Mouse (Mus musculus): Measurements from ENCODE around the gene Map1s. TPM values are rescaled to one million over a fixed set of nuclear protein-coding genes. Genes with fewer than 3 reads are reported as not detected.

Gene Map1s
- 1.6 TPM for polyA plus RNA-seq (2014; fragmentation: Illumina TruSeq; extraction: RNeasy Lipid Tissue Mini Kit (QIAGEN cat#74804); ENCODE audit: low read depth, low replicate concordance)

DNA sequence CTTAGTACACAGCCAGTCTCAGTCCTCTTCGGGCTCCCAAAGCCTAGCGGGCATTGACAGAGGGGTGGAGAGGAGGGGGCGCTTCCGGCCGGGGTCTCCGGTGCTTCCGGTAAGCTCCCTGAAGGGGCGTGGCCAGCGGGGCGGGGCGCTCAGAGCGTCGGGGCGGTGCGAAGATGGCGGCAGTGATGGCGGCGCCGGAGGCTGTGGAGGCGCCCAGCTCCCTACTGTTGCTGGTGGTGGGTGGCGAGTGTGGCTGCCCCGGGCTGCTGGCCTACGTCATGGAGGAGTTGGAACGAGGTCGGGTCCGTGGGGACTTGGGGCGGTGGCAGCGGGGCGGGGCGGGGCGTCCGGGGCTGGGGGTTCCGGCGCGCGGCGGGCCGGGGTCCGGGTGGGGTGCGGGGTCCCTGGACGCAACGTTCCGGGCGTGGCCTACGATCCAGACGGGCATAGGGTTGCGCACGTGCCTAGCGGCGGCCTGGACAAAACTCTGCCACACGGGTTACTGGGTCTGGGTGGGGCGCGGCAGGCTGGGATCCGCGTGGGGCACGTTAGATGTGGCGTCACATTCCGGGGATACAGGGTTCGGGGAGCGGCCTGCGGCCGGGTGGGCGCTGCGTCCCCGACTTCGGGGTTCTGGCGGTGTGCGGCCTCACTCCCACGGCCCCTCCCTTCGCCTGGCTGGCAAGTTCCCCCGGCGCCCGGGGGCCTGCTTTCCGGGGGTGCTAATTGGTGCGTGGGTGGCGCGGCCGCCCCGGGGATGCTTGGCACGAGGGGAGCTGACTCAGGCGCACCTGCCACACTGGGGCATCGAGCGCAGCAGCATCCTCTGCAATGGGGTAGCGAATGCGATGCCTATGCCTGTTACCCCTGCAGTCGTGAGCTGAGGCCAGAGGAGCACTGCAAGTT, at the start of gene Map1s:
Gene Map1s, plus strand, starts transcription at position 102 of the 906 bp plus-strand sequence.

GRCm38 (mm10) chr8:70862824-70863641, 42.7 kb upstream of the Map1s start, which contains the start of gene Kcnn1:
Gene Kcnn1, minus strand, starts transcription at chr8:70863258.

DNA sequence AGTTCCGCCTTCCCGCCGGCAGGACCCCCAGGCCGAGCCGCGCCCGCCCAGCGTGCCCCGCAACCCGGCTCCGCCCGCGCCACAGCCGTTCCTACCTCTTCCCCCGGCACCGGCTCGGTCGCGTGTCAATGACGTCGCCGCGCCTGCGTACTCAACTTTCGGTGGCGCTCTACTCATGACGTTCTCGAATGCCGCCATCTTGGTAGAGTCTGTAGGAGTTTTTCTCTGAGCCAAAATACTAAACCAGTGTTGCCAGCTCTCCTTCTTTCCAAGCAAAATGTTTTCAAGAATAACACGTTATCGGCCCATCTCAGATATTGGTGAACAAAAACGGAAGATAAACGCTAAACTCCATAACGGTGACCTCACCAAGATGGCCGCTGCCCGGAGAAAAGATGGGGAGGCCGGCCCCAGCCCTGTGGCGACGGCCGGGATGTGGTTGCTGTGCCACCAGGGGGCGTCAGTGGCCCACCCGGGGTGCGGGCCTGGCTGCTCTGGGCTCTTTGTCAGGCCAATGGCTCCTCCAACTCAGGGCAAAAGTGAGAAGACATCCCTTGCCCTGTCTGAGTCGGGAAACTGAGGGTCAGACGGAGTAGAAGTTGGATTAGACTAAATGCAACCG, 32.3 kb upstream of the Map1s start, which contains the start of gene Ccdc124:
Gene Ccdc124, minus strand, starts transcription at position 572 of the 622 bp plus-strand sequence.

GRCm38 (mm10) chr8:70892022-70892895, 13.5 kb upstream of the Map1s start, which contains the start of gene Slc5a5:
Gene Slc5a5, minus strand, starts transcription at chr8:70892757.

GRCm38 (mm10) chr8:70897021-70897680, 8.6 kb upstream of the Map1s start, which contains the start of gene Rpl18a:
Gene Rpl18a, minus strand, starts transcription at chr8:70897412.

Other genes starting within 250 kb of the Map1s start
- 55.2 TPM for gene Pgpep1, start 245.5 kb upstream of the Map1s start, polyA plus RNA-seq (2014; fragmentation: Illumina TruSeq; extraction: RNeasy Lipid Tissue Mini Kit (QIAGEN cat#74804); ENCODE audit: low read depth, low replicate concordance)
- gene Lsm4, start 232.7 kb upstream of the Map1s start, polyA plus RNA-seq (2014; fragmentation: Illumina TruSeq; extraction: RNeasy Lipid Tissue Mini Kit (QIAGEN cat#74804); ENCODE audit: low read depth, low replicate concordance): not detected
- 24.6 TPM for gene Jund, start 207.0 kb upstream of the Map1s start, polyA plus RNA-seq (2014; fragmentation: Illumina TruSeq; extraction: RNeasy Lipid Tissue Mini Kit (QIAGEN cat#74804); ENCODE audit: low read depth, low replicate concordance)
- not detected for gene Iqcn, start 202.5 kb upstream of the Map1s start, polyA plus RNA-seq (2014; fragmentation: Illumina TruSeq; extraction: RNeasy Lipid Tissue Mini Kit (QIAGEN cat#74804); ENCODE audit: low read depth, low replicate concordance)
- gene Gm3336, start 187.4 kb upstream of the Map1s start, polyA plus RNA-seq (2014; fragmentation: Illumina TruSeq; extraction: RNeasy Lipid Tissue Mini Kit (QIAGEN cat#74804); ENCODE audit: low read depth, low replicate concordance): not detected
- not detected for gene Pde4c, start 182.2 kb upstream of the Map1s start, polyA plus RNA-seq (2014; fragmentation: Illumina TruSeq; extraction: RNeasy Lipid Tissue Mini Kit (QIAGEN cat#74804); ENCODE audit: low read depth, low replicate concordance)
- gene Rab3a, start 151.3 kb upstream of the Map1s start, polyA plus RNA-seq (2014; fragmentation: Illumina TruSeq; extraction: RNeasy Lipid Tissue Mini Kit (QIAGEN cat#74804); ENCODE audit: low read depth, low replicate concordance): 12.3 TPM
- 2.2 TPM for gene Mpv17l2, start 145.0 kb upstream of the Map1s start, polyA plus RNA-seq (2014; fragmentation: Illumina TruSeq; extraction: RNeasy Lipid Tissue Mini Kit (QIAGEN cat#74804); ENCODE audit: low read depth, low replicate concordance)
- 1.9 TPM for gene Pik3r2, start 129.2 kb upstream of the Map1s start, polyA plus RNA-seq (2014; fragmentation: Illumina TruSeq; extraction: RNeasy Lipid Tissue Mini Kit (QIAGEN cat#74804); ENCODE audit: low read depth, low replicate concordance)
- 1.5 TPM for gene Mast3, start 100.9 kb upstream of the Map1s start, polyA plus RNA-seq (2014; fragmentation: Illumina TruSeq; extraction: RNeasy Lipid Tissue Mini Kit (QIAGEN cat#74804); ENCODE audit: low read depth, low replicate concordance)
- not detected for gene Il12rb1, start 97.5 kb upstream of the Map1s start, polyA plus RNA-seq (2014; fragmentation: Illumina TruSeq; extraction: RNeasy Lipid Tissue Mini Kit (QIAGEN cat#74804); ENCODE audit: low read depth, low replicate concordance)
- gene Arrdc2, start 66.2 kb upstream of the Map1s start, polyA plus RNA-seq (2014; fragmentation: Illumina TruSeq; extraction: RNeasy Lipid Tissue Mini Kit (QIAGEN cat#74804); ENCODE audit: low read depth, low replicate concordance): 1.5 TPM
- gene Kcnn1, start 42.7 kb upstream of the Map1s start, polyA plus RNA-seq (2014; fragmentation: Illumina TruSeq; extraction: RNeasy Lipid Tissue Mini Kit (QIAGEN cat#74804); ENCODE audit: low read depth, low replicate concordance): 0.47 TPM
- not detected for gene Ccdc124, start 32.0 kb upstream of the Map1s start, polyA plus RNA-seq (2014; fragmentation: Illumina TruSeq; extraction: RNeasy Lipid Tissue Mini Kit (QIAGEN cat#74804); ENCODE audit: low read depth, low replicate concordance)
- not detected for gene Slc5a5, start 13.2 kb upstream of the Map1s start, polyA plus RNA-seq (2014; fragmentation: Illumina TruSeq; extraction: RNeasy Lipid Tissue Mini Kit (QIAGEN cat#74804); ENCODE audit: low read depth, low replicate concordance)
- 46.7 TPM for gene Rpl18a, start 8.5 kb upstream of the Map1s start, polyA plus RNA-seq (2014; fragmentation: Illumina TruSeq; extraction: RNeasy Lipid Tissue Mini Kit (QIAGEN cat#74804); ENCODE audit: low read depth, low replicate concordance)